Mouse (Mus musculus) kidney, embryonic 16.5 days (tissue): ENCODE measurements around the gene Ypel5. TPM values are rescaled to one million over a fixed set of nuclear protein-coding genes. Genes with fewer than 3 reads are reported as not detected.

Experiments used
- ATAC-seq: fragments of 200-750 bp; cut with Nextera tagmentation; 2 replicates; pipeline ENCODE4 v1.8.0; 2017; ENCODE audit warnings: moderate TSS enrichment; ENCODE audit not compliant: low FRiP score, low TSS enrichment
- H3K27ac ChIP-seq: fragments of 300-500 bp; sonication (generic); 2 replicates; pipeline ENCODE4 v1.5.1; 2014; ENCODE audit warnings: low read length
- H3K27me3 ChIP-seq: fragments of 300-500 bp; sonication (generic); 2 replicates; pipeline ENCODE4 v1.6.1; 2014; ENCODE audit warnings: low read length, control low read depth, mixed read lengths; ENCODE audit not compliant: insufficient read depth
- H3K36me3 ChIP-seq: fragments of 300-500 bp; sonication (generic); 2 replicates; pipeline ENCODE4 v1.6.1; 2014; ENCODE audit warnings: low read length, control low read depth, mixed read lengths; ENCODE audit not compliant: insufficient read depth
- H3K4me1 ChIP-seq: fragments of 300-500 bp; sonication (generic); 2 replicates; pipeline ENCODE4 v1.6.1; 2014; ENCODE audit warnings: low read length, control low read depth, mixed read lengths; ENCODE audit not compliant: insufficient read depth
- H3K4me2 ChIP-seq: fragments of 300-500 bp; sonication (generic); replicated peaks from 2 replicates; pipeline ENCODE4 v1.6.1; 2014; ENCODE audit warnings: low read depth, low read length
- H3K4me3 ChIP-seq: fragments of 300-500 bp; sonication (generic); 2 replicates; pipeline ENCODE4 v1.5.1; 2014; ENCODE audit warnings: mild to moderate bottlenecking, low read length
- H3K9ac ChIP-seq: fragments of 300-500 bp; sonication (generic); replicated peaks from 2 replicates; pipeline ENCODE4 v1.6.1; 2014; ENCODE audit warnings: low read length
- H3K9me3 ChIP-seq: fragments of 300-500 bp; sonication (generic); 2 replicates; pipeline ENCODE4 v1.6.1; 2016; ENCODE audit warnings: low read length, control low read depth
- WGBS: fragments of 180-500 bp; shearing (Covaris S2); extraction: QIAGEN DNeasy Blood & Tissue Kit; methylation state at CpG from one replicate; pipeline ENCODE4 v1.1.7; 2014; 5-methylcytosine and 5-hydroxymethylcytosine counted together
- polyA plus RNA-seq: library from polyadenylated mRNA; unstranded; fragments of >200 nt; fragmentation: Nextera tagmentation; extraction: Ambion mirVana; gene quantifications from 2 replicates; pipeline ENCODE4 v1.2.1, GENCODE M21; 2015

The Ypel5 gene
- polyA plus RNA-seq, result 45.9 and 46.7 TPM in 2 replicates

DNA sequence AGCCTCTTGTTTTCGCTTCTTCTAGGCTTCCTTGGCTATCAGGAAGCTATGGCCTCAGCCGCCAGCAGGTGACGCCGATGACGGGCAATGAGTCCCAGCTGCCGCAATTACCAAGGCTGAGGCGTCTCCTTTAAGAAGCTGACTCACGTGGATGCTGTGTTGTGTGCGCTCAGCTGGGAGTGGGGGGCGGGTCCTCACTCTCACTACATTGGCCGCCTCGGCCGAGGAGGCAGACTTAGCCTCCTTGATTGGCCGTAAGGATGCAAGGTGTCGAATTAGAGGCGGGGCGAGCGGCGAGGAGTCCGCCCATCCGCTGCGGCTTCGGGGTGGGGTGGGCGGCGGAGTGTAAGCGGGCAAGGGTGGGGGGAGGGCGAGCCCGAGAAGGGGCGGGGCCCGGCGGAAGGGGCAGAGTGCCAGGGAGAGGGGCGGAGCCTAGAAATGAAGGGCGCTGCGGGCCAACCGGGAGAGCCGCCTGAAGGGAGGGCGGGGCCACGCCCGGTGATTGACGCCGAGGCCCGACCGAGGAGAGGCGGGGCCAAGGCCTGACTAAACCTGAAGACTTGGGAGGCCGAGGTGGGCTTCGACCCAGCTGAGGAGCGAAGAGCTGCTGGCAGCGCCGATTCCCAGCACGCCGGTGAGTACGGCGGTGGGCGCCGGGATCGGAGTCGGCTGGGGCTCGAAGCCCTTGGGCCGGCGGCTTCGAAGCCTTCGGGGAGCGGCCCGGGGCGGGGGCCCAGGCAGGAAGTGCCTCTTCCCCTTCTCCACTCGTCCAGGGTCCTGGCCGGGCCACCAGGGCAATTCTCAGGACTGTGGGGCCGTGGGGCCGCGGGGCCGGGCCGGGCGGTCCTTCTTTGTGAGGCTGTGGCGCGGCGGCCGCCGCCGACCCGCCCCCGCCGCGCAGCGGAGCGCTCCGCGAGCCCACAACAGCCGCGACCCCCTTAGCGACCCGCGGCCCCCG lies at the start of gene Ypel5:
Ypel5 (plus strand) TSS at position 296 of the 958 bp plus-strand sequence.
- H3K9ac ChIP-seq, result peak within 1 kb of the TSS; percentile 95
- peak within 1 kb of the TSS; percentile 98 for H3K27ac ChIP-seq
- ATAC-seq, result peak; percentile 99
- no peaks in the 10 kb centered on the region for H3K9me3 ChIP-seq
- H3K36me3 ChIP-seq, result no peaks in the 10 kb centered on the region
- peak within 1 kb of the TSS; percentile 96 for H3K4me3 ChIP-seq
- H3K27me3 ChIP-seq, result no peaks in the 10 kb centered on the region
- WGBS, result under 1% methylated on average over 68 of the region's 93 CpGs
- H3K4me2 ChIP-seq, result peak within 1 kb of the TSS; percentile 69
- peaks cover 7% of the 10 kb centered on the region for H3K4me1 ChIP-seq

DNA sequence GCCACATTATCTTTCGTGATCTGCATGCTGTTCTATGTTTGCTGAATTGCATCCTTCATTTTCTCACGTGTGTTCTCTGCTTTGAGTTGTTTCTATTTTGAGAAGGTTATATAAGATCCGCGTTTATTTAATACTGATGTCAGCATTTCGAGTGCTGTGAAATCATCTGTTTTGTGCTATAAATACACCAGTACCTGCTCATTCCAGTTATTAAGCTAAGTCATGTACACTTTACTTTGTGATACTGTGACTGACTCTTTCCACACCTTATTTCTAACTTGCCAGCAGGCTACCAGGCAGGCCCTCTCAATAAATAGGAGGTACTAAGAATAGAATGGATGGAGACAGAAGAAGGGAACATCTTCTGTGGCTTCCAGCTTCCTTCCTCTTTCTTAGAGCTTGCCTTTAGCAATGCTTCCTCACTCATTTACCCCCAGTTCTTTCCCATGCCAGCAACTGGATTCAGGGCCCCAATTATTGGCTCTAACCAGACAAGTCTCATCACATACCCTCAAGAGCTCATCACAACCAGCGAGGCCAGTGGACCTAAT lies 48.3 kb upstream of the Ypel5 start:
- 78% methylated on average over 6 of the region's 6 CpGs for WGBS
- no peaks in the 10 kb centered on the region for H3K4me1 ChIP-seq

DNA sequence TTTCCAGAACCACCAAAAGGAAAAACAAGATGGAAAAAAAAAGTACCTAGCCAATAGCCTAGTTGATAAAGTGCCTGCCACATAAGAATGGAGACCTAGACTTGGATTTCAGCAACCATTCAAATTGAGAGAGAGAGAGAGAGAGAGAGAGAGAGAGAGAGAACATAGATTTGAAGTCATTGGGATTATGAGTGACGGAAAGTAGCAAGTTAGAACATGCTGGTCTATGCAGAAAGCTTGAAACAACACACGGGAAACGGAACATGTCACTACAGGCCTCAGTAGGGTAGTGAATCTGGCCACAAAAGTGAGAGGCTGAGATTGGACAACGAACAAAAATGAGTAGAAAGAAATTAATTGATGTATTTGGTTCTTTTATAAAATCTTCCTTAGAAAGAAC lies 43.0 kb upstream of the Ypel5 start:
- Histone ChIP-seq H3K4me1 (peaks cover 3% of the 10 kb centered on the region; the same call in 1 of the 2 replicates), H3K4me3 (no peak overlapping the region), H3K27ac (no peak overlapping the region), H3K36me3 (no peaks in the 10 kb centered on the region), H3K4me2 (no peak overlapping the region), H3K9ac (no peak overlapping the region), H3K27me3 (no peaks in the 10 kb centered on the region), H3K9me3 (0 out of 2 replicates have a peak, but pooled peaks cover 2% of the 10 kb centered on the region)
- no peak for ATAC-seq
- WGBS, result 89% methylated on average over 4 of the region's 4 CpGs

More for the DNA sequence above, 48.3 kb upstream of the Ypel5 start:
- no peak for ATAC-seq
- Histone ChIP-seq H3K9ac (no peak overlapping the region), H3K27ac (no peak overlapping the region), H3K36me3 (no peaks in the 10 kb centered on the region), H3K9me3 (no peaks in the 10 kb centered on the region), H3K27me3 (no peaks in the 10 kb centered on the region), H3K4me2 (no peak overlapping the region), H3K4me3 (no peak overlapping the region)

DNA sequence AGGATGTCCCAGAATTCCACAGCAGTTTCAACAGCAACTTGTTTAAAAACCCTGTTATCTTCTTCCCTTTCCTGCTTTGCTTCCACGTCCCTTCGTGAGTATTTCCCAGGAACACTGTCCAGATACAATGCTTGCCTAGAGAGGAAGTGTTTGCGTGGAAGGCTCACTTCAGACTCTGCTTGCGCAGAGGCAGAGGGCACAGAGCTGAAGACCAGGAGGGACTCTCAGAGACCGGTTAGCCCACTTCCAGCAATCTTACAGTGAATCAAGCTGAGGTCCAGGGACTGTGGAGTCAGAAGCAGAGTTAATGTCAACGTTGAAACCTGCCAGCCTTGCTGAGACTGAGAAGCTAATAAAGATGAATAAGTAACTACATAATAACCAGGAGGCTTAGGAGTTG lies 41.6 kb upstream of the Ypel5 start:
- H3K27me3 ChIP-seq, result no peaks in the 10 kb centered on the region
- no peak overlapping the region for H3K4me2 ChIP-seq
- 52% methylated on average over 6 of the region's 6 CpGs for WGBS
- 0 out of 2 replicates have a peak, but pooled peaks cover 2% of the 10 kb centered on the region for H3K9me3 ChIP-seq
- H3K36me3 ChIP-seq, result no peaks in the 10 kb centered on the region
- ATAC-seq, result 0 out of 2 replicates have a peak, but pooled peaks have one; percentile 31
- H3K27ac ChIP-seq, result 0 out of 2 replicates have a peak overlapping the region, but pooled peaks have one; percentile 24
- H3K4me1 ChIP-seq, result peaks cover 3% of the 10 kb centered on the region; the same call in 1 of the 2 replicates
- no peak overlapping the region for H3K4me3 ChIP-seq
- no peak overlapping the region for H3K9ac ChIP-seq

DNA sequence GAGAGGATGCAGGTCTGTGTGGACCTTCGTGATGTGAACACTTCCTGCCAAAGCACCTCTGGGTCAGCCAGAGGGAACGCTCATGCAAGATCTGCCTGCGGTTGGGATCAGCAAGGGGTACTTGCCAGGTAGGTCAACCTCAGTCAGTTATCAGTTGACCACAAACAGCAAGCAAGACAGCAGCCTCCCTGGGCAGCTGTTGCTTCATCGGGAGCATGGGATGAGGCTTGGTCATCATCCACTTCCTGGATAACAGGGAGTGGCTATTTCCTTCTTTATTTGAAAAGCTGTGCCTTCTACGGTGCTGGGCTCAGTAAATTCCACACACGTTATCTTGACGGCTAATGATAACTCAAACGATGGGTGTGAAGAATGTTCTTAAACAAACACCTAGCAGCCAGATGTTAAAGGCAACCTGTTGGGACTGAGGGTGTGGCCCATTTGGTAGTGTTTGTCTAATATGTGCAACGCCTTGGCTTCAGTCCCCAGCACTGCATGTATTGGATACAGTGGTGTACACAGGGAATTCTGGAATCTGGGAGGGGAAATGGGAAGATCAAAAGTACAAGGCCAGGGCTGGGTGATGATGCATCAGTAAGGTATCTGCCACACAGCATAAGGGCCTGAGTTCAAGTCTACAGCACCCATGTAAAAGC lies 40.7 kb upstream of the Ypel5 start:
- Histone ChIP-seq H3K4me2 (no peak overlapping the region), H3K27me3 (no peaks in the 10 kb centered on the region), H3K4me3 (no peak overlapping the region), H3K36me3 (no peaks in the 10 kb centered on the region), H3K4me1 (peaks cover 3% of the 10 kb centered on the region; the same call in 1 of the 2 replicates), H3K9me3 (0 out of 2 replicates have a peak, but pooled peaks cover 2% of the 10 kb centered on the region), H3K27ac (0 out of 2 replicates have a peak overlapping the region, but pooled peaks have one; percentile 26), H3K9ac (no peak overlapping the region)
- whole genome bisulfite sequencing, result 65% methylated on average over 9 of the region's 9 CpGs
- no peak for ATAC-seq

DNA sequence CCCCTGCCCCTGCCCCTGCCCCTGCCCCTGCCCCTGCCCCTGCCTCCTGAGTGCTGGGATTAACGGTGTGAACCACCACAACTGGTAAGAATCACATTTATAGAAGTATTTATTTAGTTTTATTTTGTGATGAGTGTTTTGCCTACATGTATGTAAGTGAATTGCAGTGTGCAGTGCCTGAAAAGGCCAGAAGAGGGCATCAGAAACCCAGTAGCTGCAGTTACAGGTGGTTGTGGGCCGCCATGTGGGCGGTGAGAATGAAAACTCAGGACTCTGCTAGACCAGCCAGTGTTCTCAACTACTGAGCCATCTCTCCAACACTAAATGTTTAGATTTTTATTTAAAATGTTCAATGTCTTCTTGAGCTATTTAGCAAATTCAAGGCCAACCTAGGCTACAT lies 39.7 kb upstream of the Ypel5 start:
- no peak overlapping the region for H3K4me3 ChIP-seq
- ATAC-seq, result no peak
- WGBS, result 86% methylated on average over 3 of the region's 3 CpGs

DNA sequence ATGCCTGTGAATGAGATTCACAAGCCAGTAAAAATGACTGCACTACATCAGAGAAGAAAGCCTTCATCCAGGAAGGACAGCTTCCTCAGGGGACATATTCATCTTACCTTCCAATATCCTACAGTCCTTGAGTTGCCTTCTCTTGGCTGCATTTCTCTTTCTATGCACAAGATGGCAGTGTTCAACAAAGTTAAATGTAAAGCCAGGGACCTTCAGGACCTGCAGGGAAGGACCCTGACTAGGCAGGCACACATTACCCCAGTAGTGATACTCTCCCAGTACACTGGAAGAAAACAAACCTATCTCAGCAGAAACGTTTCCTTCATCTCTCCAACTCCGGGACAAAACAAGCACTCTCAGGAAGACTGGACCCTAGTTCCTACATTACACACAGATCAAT lies 38.4 kb upstream of the Ypel5 start:
- no peak overlapping the region for H3K4me2 ChIP-seq
- no peaks in the 10 kb centered on the region for H3K36me3 ChIP-seq
- peaks cover 3% of the 10 kb centered on the region; the same call in 1 of the 2 replicates for H3K4me1 ChIP-seq
- no peak overlapping the region for H3K27ac ChIP-seq
- no peak overlapping the region for H3K9ac ChIP-seq
- ATAC-seq, result no peak; the same call in 1 of the 2 replicates
- H3K27me3 ChIP-seq, result no peaks in the 10 kb centered on the region
- no peak overlapping the region for H3K4me3 ChIP-seq
- H3K9me3 ChIP-seq, result 0 out of 2 replicates have a peak, but pooled peaks cover 2% of the 10 kb centered on the region
- WGBS, result 25% methylated on average over 2 of the region's 2 CpGs

More for the DNA sequence above, 39.7 kb upstream of the Ypel5 start:
- Histone ChIP-seq H3K4me1 (peaks cover 3% of the 10 kb centered on the region; the same call in 1 of the 2 replicates), H3K36me3 (no peaks in the 10 kb centered on the region), H3K27me3 (no peaks in the 10 kb centered on the region), H3K4me2 (no peak overlapping the region), H3K9me3 (0 out of 2 replicates have a peak, but pooled peaks cover 2% of the 10 kb centered on the region), H3K27ac (no peak overlapping the region), H3K9ac (no peak overlapping the region)

DNA sequence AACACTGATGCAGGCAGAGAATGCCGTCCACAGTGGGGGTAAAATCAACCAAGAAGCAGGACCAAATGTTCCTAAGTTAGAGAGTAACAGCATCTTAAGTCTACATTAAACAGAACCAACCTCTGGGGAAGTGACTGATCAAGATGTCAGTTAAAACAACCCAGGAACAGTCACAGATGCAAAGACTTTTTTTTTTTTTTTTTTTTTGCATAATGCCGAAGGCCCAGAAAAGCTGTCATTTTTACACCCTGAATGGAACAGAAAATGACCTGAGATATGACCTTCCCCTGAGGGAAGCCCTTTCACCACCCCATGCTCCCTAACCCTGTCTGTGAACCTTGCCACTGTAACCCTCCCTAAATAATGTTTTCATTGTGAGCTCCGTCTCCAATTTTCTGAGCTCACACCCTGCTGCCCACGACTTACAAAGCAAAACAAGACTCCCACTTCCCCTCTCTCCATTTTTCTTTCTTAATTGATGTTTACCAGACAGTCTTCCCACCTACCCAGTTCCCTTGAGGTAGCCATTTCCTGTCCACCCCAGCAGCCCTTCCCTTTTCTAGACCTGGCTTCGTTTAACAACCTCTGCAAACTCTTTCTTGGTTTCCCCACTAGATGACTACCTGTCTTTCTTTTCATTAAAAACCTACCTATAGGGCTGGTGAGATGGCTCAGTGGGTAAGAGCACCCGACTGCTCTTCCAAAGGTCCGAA lies 26.2 kb upstream of the Ypel5 start:
- no peak overlapping the region for H3K4me3 ChIP-seq
- no peak overlapping the region for H3K9ac ChIP-seq
- H3K4me1 ChIP-seq, result no peaks in the 10 kb centered on the region
- H3K27ac ChIP-seq, result no peak overlapping the region
- H3K9me3 ChIP-seq, result no peaks in the 10 kb centered on the region
- no peak for ATAC-seq
- H3K27me3 ChIP-seq, result no peaks in the 10 kb centered on the region
- 36% methylated on average over 7 of the region's 7 CpGs for WGBS
- H3K36me3 ChIP-seq, result no peaks in the 10 kb centered on the region
- no peak overlapping the region for H3K4me2 ChIP-seq
